Mouse (Mus musculus): Measurements from ENCODE around the gene Hadhb.

- TF ChIP-seq CTCF (IDR thresholded peaks at IDR 0.05) (no peak), EP300 (IDR thresholded peaks at IDR 0.05; ENCODE audit: insufficient read depth, low read depth, low read length) (no peak)
Measured at GRCm38 (mm10) chr5:30204441-30204840, 49.4 kb downstream of the Hadhb start.

Measured in heart, adult 2 months (tissue).